Mouse (Mus musculus) heart, postnatal 0 days (tissue): ENCODE results near the gene Psmb9.

Experiments used
- CTCF ChIP-seq: IDR thresholded peaks from 2 replicates; pipeline ENCODE4 v1.5.1; 2016; ENCODE audit warnings: antibody characterized with exemption, control low read depth, low read depth
- EP300 ChIP-seq: IDR thresholded peaks from 2 replicates; pipeline ENCODE4 v1.6.1; 2016; ENCODE audit warnings: antibody characterized with exemption, low read depth

DNA sequence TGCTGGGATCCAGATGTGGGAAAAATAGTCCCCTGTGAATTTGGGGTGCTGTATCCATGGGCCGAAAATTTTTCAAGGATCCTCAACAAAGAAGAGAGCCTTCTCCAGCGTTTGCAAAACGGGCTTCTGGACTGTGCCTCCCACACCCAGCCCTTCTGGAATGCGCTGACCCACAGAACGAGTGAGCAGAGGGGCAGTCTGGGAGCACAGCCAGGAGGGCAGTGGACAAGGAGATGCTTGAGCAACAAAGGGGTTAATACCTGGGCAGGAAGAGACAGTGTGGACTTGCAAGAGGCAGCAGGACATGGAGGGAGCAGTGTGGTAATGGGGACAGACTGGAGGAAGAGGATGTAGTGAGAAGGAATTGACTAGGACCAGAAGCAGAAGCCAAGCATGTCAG, 32.0 kb downstream of the Psmb9 start:
- no peak for TF ChIP-seq EP300
- TF ChIP-seq CTCF: no peak
